Mouse (Mus musculus) liver, adult 2 months (tissue): ENCODE measurements at regions not wholly inside any gene's neighbourhood (a gene's known extent, or its start where the extent isn't known, plus 50 kb on each side); places are given as distances from the start of the nearest gene placed in this dataset.
A peak's percentile ranks its signal among the peaks of the same experiment; 100 is the strongest.

Source experiments
- DNase-seq: peaks from one replicate; pipeline ENCODE4 v3.0.0-alpha.2; 2011; ENCODE audit warnings: low read depth, low spot score; ENCODE audit errors: extremely low read depth
- H3K27ac ChIP-seq: fragments of 200-500 bp; replicated peaks from 2 replicates; pipeline ENCODE4 v1.5.1; 2012; ENCODE audit warnings: low read depth, mild to moderate bottlenecking, control low read depth, inconsistent platforms, low read length; ENCODE audit not compliant: insufficient read depth
- H3K27me3 ChIP-seq: fragments of 200-500 bp; 2 replicates; pipeline ENCODE4 v1.6.1; 2012; ENCODE audit warnings: mild to moderate bottlenecking, moderate library complexity, low read length, inconsistent platforms; ENCODE audit not compliant: control insufficient read depth, insufficient read depth
- H3K36me3 ChIP-seq: fragments of 200-500 bp; 2 replicates; pipeline ENCODE4 v1.6.1; 2012; ENCODE audit warnings: low read length, inconsistent platforms; ENCODE audit not compliant: control insufficient read depth, insufficient read depth
- H3K4me1 ChIP-seq: fragments of 200-500 bp; 2 replicates; pipeline ENCODE4 v1.6.1; 2011; ENCODE audit warnings: low read length; ENCODE audit not compliant: control insufficient read depth, insufficient read depth
- H3K4me3 ChIP-seq: fragments of 200-500 bp; 2 replicates; pipeline ENCODE4 v1.5.1; 2011; ENCODE audit warnings: low read depth, mild to moderate bottlenecking, control low read depth, low read length, moderate library complexity; ENCODE audit not compliant: insufficient read depth
- H3K79me2 ChIP-seq: fragments of 200-500 bp; 2 replicates; pipeline ENCODE4 v1.6.1; 2012; ENCODE audit warnings: inconsistent platforms, mild to moderate bottlenecking, low read length, moderate library complexity; ENCODE audit not compliant: control insufficient read depth, insufficient read depth
- H3K9ac ChIP-seq: fragments of 200-500 bp; 2 replicates; pipeline ENCODE4 v1.6.1; 2012; ENCODE audit warnings: low read depth, mild to moderate bottlenecking, control low read depth, inconsistent platforms, low read length
- CTCF ChIP-seq: fragments of 200-500 bp; IDR thresholded peaks from 2 replicates; pipeline ENCODE4 v1.5.1; 2011; ENCODE audit warnings: low read depth, low read length, control low read depth
- POLR2A ChIP-seq: fragments of 200-500 bp; IDR thresholded peaks from 2 replicates; pipeline ENCODE4 v1.6.1; 2011; ENCODE audit warnings: low read length, control low read depth; ENCODE audit not compliant: insufficient read depth; ENCODE audit errors: extremely low read depth
- WGBS: fragments of 180-500 bp; shearing (Covaris S2); methylation state at CpG from one replicate; pipeline ENCODE4 v1.1.7; 2018; 5-methylcytosine and 5-hydroxymethylcytosine counted together

DNA sequence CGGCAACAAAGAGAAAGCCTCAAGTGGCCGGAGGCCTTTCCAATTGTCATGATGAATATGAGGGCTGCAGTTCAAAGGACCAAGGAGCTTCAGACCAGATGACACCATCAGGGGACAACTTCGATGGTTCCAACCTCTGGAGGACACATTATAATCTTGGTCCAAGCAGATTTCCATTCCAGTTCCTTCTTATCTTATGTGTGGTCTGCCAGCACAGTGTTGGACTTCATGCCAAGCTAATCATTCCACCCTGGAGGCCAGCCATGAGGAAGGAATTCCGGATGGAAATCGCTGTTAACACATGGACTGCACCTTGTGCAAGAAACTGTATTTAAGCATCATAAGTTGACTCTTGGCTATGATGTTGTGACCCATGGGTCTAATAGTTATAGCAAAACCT is 334.5 kb upstream of the Gm21798 start:
- Histone ChIP-seq H3K4me1 (no peaks in the 10 kb centered on the region; the same call in 1 of the 2 replicates), H3K79me2 (no peaks in the 10 kb centered on the region), H3K27me3 (no peaks in the 10 kb centered on the region), H3K4me3 (no peak overlapping the region), H3K9ac (no peak overlapping the region), H3K27ac (no peak overlapping the region), H3K36me3 (no peaks in the 10 kb centered on the region)
- TF ChIP-seq POLR2A (no peak), CTCF (no peak)
- WGBS, result 41% methylated on average over 5 of the region's 5 CpGs
- DNase-seq, result peak; percentile 69

DNA sequence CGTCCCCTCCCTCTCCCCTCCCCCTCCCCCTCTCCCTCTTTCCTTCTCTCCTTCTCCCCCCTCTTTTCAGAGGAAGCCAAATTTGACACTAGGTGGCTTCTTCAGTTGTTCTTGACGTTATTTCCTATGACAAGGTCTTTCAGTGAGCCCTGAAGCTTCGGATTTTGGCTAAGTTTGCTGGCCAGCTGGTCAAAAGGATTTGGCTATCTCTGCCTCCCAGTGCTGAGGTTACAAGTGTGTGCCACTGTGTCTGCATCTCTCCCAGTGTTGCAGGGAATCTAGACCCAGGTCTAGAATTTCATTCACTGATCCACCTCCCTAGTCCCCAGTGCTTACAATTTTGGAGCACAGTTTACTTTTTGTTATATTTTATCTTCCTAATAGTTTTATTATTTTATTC is 329.7 kb upstream of the Gm21798 start:
- 16% methylated on average over 2 of the region's 3 CpGs for WGBS
- no peaks in the 10 kb centered on the region for H3K79me2 ChIP-seq
- no peak for DNase-seq
- H3K27me3 ChIP-seq, result no peaks in the 10 kb centered on the region
- H3K4me1 ChIP-seq, result no peaks in the 10 kb centered on the region; the same call in 1 of the 2 replicates
- TF ChIP-seq POLR2A (no peak), CTCF (no peak)
- H3K4me3 ChIP-seq, result no peak overlapping the region
- H3K9ac ChIP-seq, result no peak overlapping the region
- H3K36me3 ChIP-seq, result no peaks in the 10 kb centered on the region
- H3K27ac ChIP-seq, result no peak overlapping the region

DNA sequence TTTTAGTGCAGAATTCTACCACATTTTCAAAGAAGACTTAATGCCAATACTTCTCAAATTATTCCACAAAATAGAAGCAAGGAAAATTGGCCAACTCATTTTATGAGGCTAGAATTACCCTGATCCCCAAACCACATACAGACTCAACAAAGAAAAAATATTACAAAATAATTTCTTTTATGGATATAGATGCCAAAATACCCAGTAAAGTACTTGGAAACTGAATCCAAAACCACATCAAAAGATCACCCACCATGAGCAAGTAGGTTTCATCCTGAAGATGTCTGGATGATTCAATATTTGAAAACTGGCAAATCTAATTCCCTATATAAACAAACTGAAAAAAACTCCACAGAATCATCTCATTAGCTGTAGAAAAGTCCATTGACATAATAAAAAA is 316.7 kb upstream of the Gm21798 start:
- Histone ChIP-seq H3K79me2 (no peaks in the 10 kb centered on the region), H3K4me1 (no peaks in the 10 kb centered on the region), H3K27me3 (no peaks in the 10 kb centered on the region), H3K9ac (no peak overlapping the region), H3K36me3 (no peaks in the 10 kb centered on the region), H3K4me3 (no peak overlapping the region), H3K27ac (no peak overlapping the region)
- no peak for DNase-seq
- no peak for TF ChIP-seq POLR2A
- TF ChIP-seq CTCF, result no peak

DNA sequence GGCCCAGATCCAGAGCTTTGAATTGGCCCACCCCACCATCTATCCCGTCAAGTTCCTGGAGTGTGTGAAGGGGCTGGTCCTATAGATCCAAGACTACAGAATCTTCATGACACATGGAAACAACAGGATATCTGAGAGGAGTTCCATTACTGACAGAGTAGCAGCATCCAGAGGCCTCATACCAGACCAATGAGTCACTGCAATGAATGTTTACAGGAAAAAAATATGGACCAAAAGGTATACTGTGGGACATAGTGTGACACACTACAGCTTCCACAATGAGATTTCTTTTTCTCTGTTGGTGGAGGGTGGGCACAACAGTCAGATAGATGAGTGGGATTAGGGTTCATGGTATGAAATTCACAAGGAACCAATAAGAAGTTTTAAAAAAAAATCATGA is 316.0 kb upstream of the Gm21798 start:
- no peaks in the 10 kb centered on the region for H3K4me1 ChIP-seq
- H3K27ac ChIP-seq, result no peak overlapping the region
- DNase-seq, result no peak
- H3K27me3 ChIP-seq, result no peaks in the 10 kb centered on the region
- H3K36me3 ChIP-seq, result no peaks in the 10 kb centered on the region
- TF ChIP-seq CTCF, result no peak
- no peaks in the 10 kb centered on the region for H3K79me2 ChIP-seq
- no peak overlapping the region for H3K4me3 ChIP-seq
- H3K9ac ChIP-seq, result no peak overlapping the region
- 78% methylated on average over 1 of the region's 1 CpGs for WGBS

DNA sequence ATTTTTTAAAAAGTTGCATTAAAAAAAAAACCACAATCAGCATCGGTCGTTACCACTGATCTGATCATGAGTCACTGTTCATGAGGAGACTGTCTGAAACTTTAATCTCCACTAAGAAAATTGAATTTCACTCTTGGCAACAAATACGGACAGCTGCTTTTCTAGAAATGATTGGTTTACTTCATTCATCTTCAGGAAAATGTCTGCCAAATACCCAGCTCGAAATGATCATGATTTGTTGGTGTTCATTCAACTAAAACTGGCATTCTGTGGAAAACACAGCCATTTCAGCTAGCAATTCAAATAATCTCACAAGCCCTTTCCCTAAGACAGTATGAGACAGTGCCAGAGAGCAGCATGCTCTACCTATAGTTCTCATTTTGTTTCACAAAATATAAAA is 312.7 kb upstream of the Gm21798 start:
- no peaks in the 10 kb centered on the region for H3K36me3 ChIP-seq
- no peak overlapping the region for H3K27ac ChIP-seq
- WGBS, result 86% methylated on average over 4 of the region's 4 CpGs
- DNase-seq, result no peak
- no peaks in the 10 kb centered on the region for H3K79me2 ChIP-seq
- TF ChIP-seq POLR2A, result no peak
- no peak for TF ChIP-seq CTCF
- no peak overlapping the region for H3K9ac ChIP-seq
- no peak overlapping the region for H3K4me3 ChIP-seq
- no peaks in the 10 kb centered on the region for H3K27me3 ChIP-seq
- no peaks in the 10 kb centered on the region for H3K4me1 ChIP-seq

DNA sequence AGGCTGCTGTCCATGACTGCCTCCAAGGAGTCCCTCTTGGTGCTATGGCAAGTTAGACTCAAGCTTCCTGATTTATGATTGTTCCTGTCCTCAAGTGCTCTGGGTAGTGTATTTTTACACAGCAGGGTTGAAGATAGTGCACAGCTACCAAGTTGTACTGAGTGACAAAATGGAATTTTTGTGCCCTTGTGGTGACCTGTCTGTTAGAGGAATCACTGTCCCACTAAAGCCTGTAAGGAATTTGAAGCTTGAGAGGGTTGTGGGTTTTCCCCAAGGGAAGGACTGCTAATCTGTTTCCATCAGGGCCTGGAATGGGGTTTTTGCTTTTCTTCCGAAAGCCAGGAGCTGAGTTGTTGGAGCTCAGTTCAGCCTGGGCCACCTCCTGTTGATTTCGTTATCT is 306.8 kb upstream of the Gm21798 start:
- TF ChIP-seq POLR2A (no peak), CTCF (no peak)
- Histone ChIP-seq H3K79me2 (no peaks in the 10 kb centered on the region), H3K9ac (no peak overlapping the region), H3K4me1 (no peaks in the 10 kb centered on the region), H3K4me3 (no peak overlapping the region), H3K36me3 (no peaks in the 10 kb centered on the region), H3K27me3 (no peaks in the 10 kb centered on the region), H3K27ac (no peak overlapping the region)
- DNase-seq, result no peak
- WGBS, result 86% methylated on average over 2 of the region's 2 CpGs
